Mouse (Mus musculus): ENCODE measurements around the gene Them7. TPM values are rescaled to one million over a fixed set of nuclear protein-coding genes. Genes with fewer than 3 reads are reported as not detected.

Them7 gene
- polyA plus RNA-seq, 1 experiment from 2014 or later: 1.1 TPM

- WGBS: 36% methylated on average over 8 of the region's 8 CpGs
- no peak for ATAC-seq (ENCODE audit: insufficient number of reproducible peaks, low FRiP score)
These were observed 113.2 kb downstream of the Them7 start for GRCm38 (mm10) chr2:105337171-105337875.

GRCm38 (mm10) chr2:105339993-105340392 lies 115.9 kb downstream of the Them7 start:
- Histone ChIP-seq H3K4me2 (no peak overlapping the region), H3K9ac (no peak overlapping the region), H3K4me3 (no peak overlapping the region), H3K27me3 (replicated peaks) (no peaks in the 10 kb centered on the region), H3K27ac (ENCODE audit: poor library complexity, severe bottlenecking) (no peak overlapping the region), H3K36me3 (no peaks in the 10 kb centered on the region), H3K4me1 (replicated peaks) (peaks cover 9% of the 10 kb centered on the region), H3K9me3 (replicated peaks) (no peaks in the 10 kb centered on the region)
- WGBS: 56% methylated on average over 3 of the region's 3 CpGs
- ATAC-seq (ENCODE audit: insufficient number of reproducible peaks, low FRiP score): no peak

More at GRCm38 (mm10) chr2:105337171-105337875, 113.2 kb downstream of the Them7 start:
- H3K4me2 ChIP-seq: no peak overlapping the region
- no peak overlapping the region for H3K4me3 ChIP-seq
- H3K9me3 ChIP-seq (replicated peaks): no peaks in the 10 kb centered on the region
- no peak overlapping the region for H3K9ac ChIP-seq
- peaks cover 13% of the 10 kb centered on the region for H3K4me1 ChIP-seq (replicated peaks)
- no peaks in the 10 kb centered on the region for H3K36me3 ChIP-seq
- peaks cover 9% of the 10 kb centered on the region for H3K27me3 ChIP-seq (replicated peaks)
- no peak overlapping the region for H3K27ac ChIP-seq (ENCODE audit: poor library complexity, severe bottlenecking)

GRCm38 (mm10) chr2:105348886-105349285 lies 124.8 kb downstream of the Them7 start:
- Histone ChIP-seq H3K27me3 (replicated peaks) (no peaks in the 10 kb centered on the region), H3K9ac (no peak overlapping the region), H3K4me2 (no peak overlapping the region), H3K4me3 (no peak overlapping the region), H3K36me3 (no peaks in the 10 kb centered on the region), H3K27ac (ENCODE audit: poor library complexity, severe bottlenecking) (no peak overlapping the region), H3K4me1 (replicated peaks) (peaks cover 19% of the 10 kb centered on the region), H3K9me3 (replicated peaks) (no peaks in the 10 kb centered on the region)
- ATAC-seq (ENCODE audit: insufficient number of reproducible peaks, low FRiP score): no peak
- 61% methylated on average over 6 of the region's 6 CpGs for WGBS

DNA sequence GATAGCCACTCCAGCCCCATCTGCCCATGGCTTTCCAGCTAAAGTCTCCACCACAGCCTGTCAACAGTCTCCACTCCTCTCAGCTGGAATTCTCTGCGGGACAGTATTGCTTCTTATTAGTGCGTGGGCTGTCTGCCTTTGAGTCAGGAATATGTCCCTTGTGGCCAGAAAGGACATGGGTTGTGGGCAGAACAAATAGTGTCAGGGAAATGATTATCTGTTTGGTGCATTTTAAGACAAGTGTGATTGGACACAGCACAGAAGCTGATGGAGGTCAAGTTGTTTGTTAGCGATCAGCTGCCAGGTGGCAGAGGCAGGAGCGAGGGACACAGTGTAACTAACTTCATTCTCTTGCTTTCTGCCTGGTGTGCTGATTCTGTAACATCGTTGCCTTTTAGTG lies 132.7 kb downstream of the Them7 start:
- no peak overlapping the region for H3K4me2 ChIP-seq
- no peaks in the 10 kb centered on the region for H3K36me3 ChIP-seq
- no peak overlapping the region for H3K4me3 ChIP-seq
- no peaks in the 10 kb centered on the region for H3K27me3 ChIP-seq (replicated peaks)
- H3K9ac ChIP-seq: no peak overlapping the region
- 37% methylated on average over 5 of the region's 5 CpGs for WGBS
- no peaks in the 10 kb centered on the region for H3K9me3 ChIP-seq (replicated peaks)
- peaks cover 17% of the 10 kb centered on the region; the same call in 1 of the 2 replicates for H3K4me1 ChIP-seq (replicated peaks)
- no peak overlapping the region for H3K27ac ChIP-seq (ENCODE audit: poor library complexity, severe bottlenecking)
- ATAC-seq (ENCODE audit: insufficient number of reproducible peaks, low FRiP score): no peak

- Histone ChIP-seq H3K4me3 (no peak overlapping the region), H3K9ac (no peak overlapping the region), H3K27me3 (replicated peaks) (no peaks in the 10 kb centered on the region), H3K36me3 (no peaks in the 10 kb centered on the region), H3K4me1 (replicated peaks) (peaks cover 17% of the 10 kb centered on the region; the same call in 1 of the 2 replicates), H3K4me2 (no peak overlapping the region), H3K27ac (ENCODE audit: poor library complexity, severe bottlenecking) (no peak overlapping the region), H3K9me3 (replicated peaks) (no peaks in the 10 kb centered on the region)
- no peak for ATAC-seq (ENCODE audit: insufficient number of reproducible peaks, low FRiP score)
- 88% methylated on average over 3 of the region's 3 CpGs for WGBS
These were observed 133.9 kb downstream of the Them7 start for GRCm38 (mm10) chr2:105358040-105358439.

DNA sequence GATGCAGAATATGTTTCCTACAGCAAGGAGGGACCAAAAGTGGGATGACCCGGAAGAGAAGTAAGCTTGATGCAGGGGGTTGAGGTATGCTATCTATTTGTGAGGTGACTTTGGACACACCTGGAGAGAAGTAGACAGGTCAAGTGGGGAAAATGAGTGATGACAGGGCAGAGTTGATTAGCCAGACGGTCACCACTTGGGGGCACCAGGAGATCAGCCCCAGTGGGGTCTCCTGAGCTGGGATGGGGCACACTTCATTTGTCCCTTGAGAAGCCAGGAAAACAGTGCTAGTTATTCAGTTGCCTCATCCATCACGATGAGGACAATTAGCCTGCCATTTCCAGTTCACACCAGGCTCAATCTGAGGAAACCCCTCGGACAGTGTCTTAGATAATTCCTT lies 143.5 kb downstream of the Them7 start:
- WGBS: 29% methylated on average over 4 of the region's 4 CpGs
- no peaks in the 10 kb centered on the region; the same call in 1 of the 2 replicates for H3K27me3 ChIP-seq (replicated peaks)
- no peak overlapping the region for H3K9ac ChIP-seq
- no peaks in the 10 kb centered on the region for H3K9me3 ChIP-seq (replicated peaks)
- H3K36me3 ChIP-seq: no peaks in the 10 kb centered on the region
- H3K4me1 ChIP-seq (replicated peaks): peaks cover 8% of the 10 kb centered on the region; the same call in 1 of the 2 replicates
- no peak for ATAC-seq (ENCODE audit: insufficient number of reproducible peaks, low FRiP score)
- H3K4me2 ChIP-seq: no peak overlapping the region
- H3K4me3 ChIP-seq: no peak overlapping the region
- H3K27ac ChIP-seq (ENCODE audit: poor library complexity, severe bottlenecking): no peak overlapping the region

DNA sequence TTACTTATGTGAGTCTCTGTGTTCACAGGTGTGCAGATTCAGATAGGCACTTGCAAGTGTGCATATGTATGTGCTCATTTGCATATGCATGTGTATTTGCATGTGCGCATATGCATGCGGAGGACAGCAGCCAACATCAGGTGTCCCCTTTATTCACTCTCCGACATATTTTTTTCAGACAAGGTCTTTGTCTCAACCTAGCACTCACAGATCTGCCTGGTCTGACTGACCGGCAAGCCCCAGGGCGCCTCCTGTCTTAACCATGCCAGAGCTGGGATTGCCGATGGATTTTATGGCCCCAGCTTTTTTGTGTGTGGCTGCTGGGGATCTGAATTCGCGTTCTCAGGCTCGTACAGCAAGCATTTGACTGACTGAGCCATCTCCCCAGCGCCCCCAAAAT lies 146.1 kb downstream of the Them7 start:
- peak overlapping the region; percentile 70 for H3K4me2 ChIP-seq
- H3K9ac ChIP-seq: no peak overlapping the region
- no peaks in the 10 kb centered on the region; the same call in 1 of the 2 replicates for H3K27me3 ChIP-seq (replicated peaks)
- WGBS: 20% methylated on average over 10 of the region's 10 CpGs
- no peaks in the 10 kb centered on the region for H3K9me3 ChIP-seq (replicated peaks)
- H3K4me3 ChIP-seq: peak overlapping the region; percentile 32
- H3K27ac ChIP-seq (ENCODE audit: poor library complexity, severe bottlenecking): no peak overlapping the region
- no peak for ATAC-seq (ENCODE audit: insufficient number of reproducible peaks, low FRiP score)
- H3K36me3 ChIP-seq: no peaks in the 10 kb centered on the region
- peaks cover 8% of the 10 kb centered on the region; the same call in 1 of the 2 replicates for H3K4me1 ChIP-seq (replicated peaks)

DNA sequence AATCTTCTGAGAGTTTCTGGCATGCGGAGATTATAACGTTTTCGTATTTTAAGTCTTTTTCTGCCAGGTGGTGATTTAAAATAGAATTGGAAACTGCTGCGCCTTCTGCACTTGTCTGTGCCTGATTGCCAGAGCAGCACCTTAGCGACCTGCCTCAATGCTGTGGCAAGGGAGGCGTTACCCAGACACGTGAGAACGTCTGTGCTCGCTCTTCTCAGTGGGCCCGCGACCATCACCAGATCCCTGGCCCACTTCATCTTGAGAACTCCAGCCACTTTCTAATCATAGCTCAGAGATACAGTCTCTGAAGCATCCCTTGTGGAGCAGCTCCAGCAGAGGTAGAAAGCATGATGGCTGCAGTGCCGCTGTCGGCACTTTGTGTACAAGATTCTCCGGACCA lies 146.6 kb downstream of the Them7 start:
- WGBS: 22% methylated on average over 14 of the region's 14 CpGs
- no peaks in the 10 kb centered on the region; the same call in 1 of the 2 replicates for H3K27me3 ChIP-seq (replicated peaks)
- peaks cover 8% of the 10 kb centered on the region; the same call in 1 of the 2 replicates for H3K4me1 ChIP-seq (replicated peaks)
- peak overlapping the region; percentile 32 for H3K4me3 ChIP-seq
- H3K27ac ChIP-seq (ENCODE audit: poor library complexity, severe bottlenecking): no peak overlapping the region
- peak overlapping the region; percentile 70 for H3K4me2 ChIP-seq
- H3K36me3 ChIP-seq: no peaks in the 10 kb centered on the region
- no peak overlapping the region for H3K9ac ChIP-seq
- no peaks in the 10 kb centered on the region for H3K9me3 ChIP-seq (replicated peaks)
- ATAC-seq (ENCODE audit: insufficient number of reproducible peaks, low FRiP score): no peak

DNA sequence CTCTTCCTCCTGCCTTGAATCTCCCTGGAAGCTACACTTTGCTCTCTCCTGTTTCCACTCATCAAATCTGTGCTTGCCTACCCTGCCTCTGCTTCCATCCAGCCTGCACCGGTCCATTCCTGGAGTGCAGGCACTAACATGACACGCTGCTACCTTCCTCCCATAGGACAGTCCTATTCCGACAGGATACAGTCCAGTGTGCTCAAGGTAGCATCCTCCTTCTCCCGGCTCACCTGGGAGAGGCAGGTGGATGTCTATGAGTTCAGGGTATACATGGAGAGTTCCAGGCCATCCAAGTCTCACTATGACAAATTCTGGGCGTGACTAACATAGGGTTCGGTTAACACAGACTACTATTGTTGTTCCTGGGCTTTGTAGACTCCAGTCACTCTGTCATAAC lies 148.0 kb downstream of the Them7 start:
- Histone ChIP-seq H3K27me3 (replicated peaks) (no peaks in the 10 kb centered on the region; the same call in 1 of the 2 replicates), H3K27ac (ENCODE audit: poor library complexity, severe bottlenecking) (no peak overlapping the region), H3K36me3 (no peaks in the 10 kb centered on the region), H3K9ac (no peak overlapping the region), H3K4me3 (no peak overlapping the region), H3K4me2 (no peak overlapping the region), H3K4me1 (replicated peaks) (peaks cover 8% of the 10 kb centered on the region; the same call in 1 of the 2 replicates), H3K9me3 (replicated peaks) (no peaks in the 10 kb centered on the region)
- 88% methylated on average over 6 of the region's 6 CpGs for WGBS
- ATAC-seq (ENCODE audit: insufficient number of reproducible peaks, low FRiP score): no peak

DNA sequence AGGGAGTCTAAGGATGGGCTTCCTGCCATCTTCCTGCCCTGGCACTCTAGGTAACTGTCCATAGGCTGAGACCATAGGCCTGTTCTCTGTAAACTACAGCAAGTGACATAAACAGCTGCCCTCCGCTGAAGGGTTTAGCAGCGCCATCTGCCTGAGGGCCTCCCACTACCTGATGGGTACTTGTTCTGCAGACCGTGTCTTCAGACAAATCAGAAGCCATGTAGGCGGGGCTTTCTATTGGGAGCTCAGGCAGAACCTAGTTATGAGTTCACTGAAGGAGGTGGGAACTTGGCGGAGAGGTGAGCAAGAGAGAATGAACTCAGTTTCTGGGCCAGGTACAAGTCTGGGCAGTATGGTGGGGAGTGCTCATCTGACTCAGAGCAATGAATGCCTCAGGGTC lies 148.6 kb downstream of the Them7 start:
- no peaks in the 10 kb centered on the region; the same call in 1 of the 2 replicates for H3K27me3 ChIP-seq (replicated peaks)
- H3K36me3 ChIP-seq: no peaks in the 10 kb centered on the region
- 74% methylated on average over 5 of the region's 5 CpGs for WGBS
- ATAC-seq (ENCODE audit: insufficient number of reproducible peaks, low FRiP score): no peak
- H3K4me3 ChIP-seq: no peak overlapping the region
- no peak overlapping the region for H3K4me2 ChIP-seq
- no peak overlapping the region for H3K9ac ChIP-seq
- H3K9me3 ChIP-seq (replicated peaks): no peaks in the 10 kb centered on the region
- H3K4me1 ChIP-seq (replicated peaks): peaks cover 8% of the 10 kb centered on the region; the same call in 1 of the 2 replicates
- no peak overlapping the region for H3K27ac ChIP-seq (ENCODE audit: poor library complexity, severe bottlenecking)

- Histone ChIP-seq H3K9ac (no peak overlapping the region), H3K4me3 (no peak overlapping the region), H3K4me2 (no peak overlapping the region), H3K4me1 (replicated peaks) (peaks cover 8% of the 10 kb centered on the region; the same call in 1 of the 2 replicates), H3K36me3 (no peaks in the 10 kb centered on the region), H3K27me3 (replicated peaks) (no peaks in the 10 kb centered on the region; the same call in 1 of the 2 replicates), H3K27ac (ENCODE audit: poor library complexity, severe bottlenecking) (no peak overlapping the region), H3K9me3 (replicated peaks) (no peaks in the 10 kb centered on the region)
- no peak for ATAC-seq (ENCODE audit: insufficient number of reproducible peaks, low FRiP score)
- 81% methylated on average over 11 of the region's 11 CpGs for WGBS
These were observed 149.5 kb downstream of the Them7 start for GRCm38 (mm10) chr2:105373658-105374057.

Measured in heart, embryonic 12.5 days (tissue).